Mouse (Mus musculus) adrenal gland, adult 8-10 months (tissue): ENCODE results near the gene Tcf12. TPM values are rescaled to one million over a fixed set of nuclear protein-coding genes. Genes with fewer than 3 reads are reported as not detected.

Experiments
- DNase-seq: peaks from one replicate; pipeline ENCODE4 v3.0.0; 2022
- microRNA-seq, 2 experiments: library from miRNA; unstranded; fragments of <30 nt; microRNA quantifications; one replicate each; pipeline ENCODE4 v1.2.0; 2022
- total RNA-seq, 4 experiments: library from RNA; stranded (reverse); gene quantifications; 2 replicates each; pipeline ENCODE4 v1.2.4; 2022

Tcf12 gene
- total RNA-seq, 4 experiments from 2014 or later: 75.8 to 118 (median 89.1) TPM

DNA sequence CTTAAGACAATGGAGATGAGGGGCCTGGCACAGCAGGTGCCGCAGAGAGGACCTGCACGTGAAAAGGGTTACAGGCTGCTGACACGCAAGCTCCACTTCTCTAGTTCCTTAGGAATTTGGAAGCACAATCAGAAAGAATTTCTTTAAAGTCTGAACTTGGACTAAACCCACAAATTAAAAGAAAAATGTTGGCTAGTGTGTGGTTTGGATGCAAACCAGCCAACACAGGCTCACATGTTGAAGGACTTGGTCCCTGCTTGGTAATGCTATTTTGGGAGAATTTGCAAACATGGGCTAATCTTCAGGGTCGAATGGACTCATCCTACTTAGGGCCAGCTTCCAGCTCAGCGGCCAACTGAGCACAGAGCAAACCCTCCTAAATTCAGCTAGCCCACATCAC, 313.5 kb downstream of the Tcf12 start:
- DNase-seq: no peak

Small RNA genes within 50 kb of the gene (microRNA-seq; reads per million reads assigned to microRNA genes)
- gene Gm27450: 0 reads per million in 2 experiments

Other genes starting within 250 kb of the Tcf12 start
- gene Zfp280d, start 163.0 kb upstream of the Tcf12 start, total RNA-seq: 10 to 100 TPM; 35.3 to 56.6 (median 38.6) TPM